Mouse (Mus musculus): ENCODE data around the gene Nfatc4. TPM values are rescaled to one million over a fixed set of nuclear protein-coding genes. Genes with fewer than 3 reads are reported as not detected.

The Nfatc4 gene
- 154 and 161 TPM in 2 replicates for polyA plus RNA-seq (2016; fragmentation: Nextera tagmentation; extraction: Ambion mirVana)

DNA sequence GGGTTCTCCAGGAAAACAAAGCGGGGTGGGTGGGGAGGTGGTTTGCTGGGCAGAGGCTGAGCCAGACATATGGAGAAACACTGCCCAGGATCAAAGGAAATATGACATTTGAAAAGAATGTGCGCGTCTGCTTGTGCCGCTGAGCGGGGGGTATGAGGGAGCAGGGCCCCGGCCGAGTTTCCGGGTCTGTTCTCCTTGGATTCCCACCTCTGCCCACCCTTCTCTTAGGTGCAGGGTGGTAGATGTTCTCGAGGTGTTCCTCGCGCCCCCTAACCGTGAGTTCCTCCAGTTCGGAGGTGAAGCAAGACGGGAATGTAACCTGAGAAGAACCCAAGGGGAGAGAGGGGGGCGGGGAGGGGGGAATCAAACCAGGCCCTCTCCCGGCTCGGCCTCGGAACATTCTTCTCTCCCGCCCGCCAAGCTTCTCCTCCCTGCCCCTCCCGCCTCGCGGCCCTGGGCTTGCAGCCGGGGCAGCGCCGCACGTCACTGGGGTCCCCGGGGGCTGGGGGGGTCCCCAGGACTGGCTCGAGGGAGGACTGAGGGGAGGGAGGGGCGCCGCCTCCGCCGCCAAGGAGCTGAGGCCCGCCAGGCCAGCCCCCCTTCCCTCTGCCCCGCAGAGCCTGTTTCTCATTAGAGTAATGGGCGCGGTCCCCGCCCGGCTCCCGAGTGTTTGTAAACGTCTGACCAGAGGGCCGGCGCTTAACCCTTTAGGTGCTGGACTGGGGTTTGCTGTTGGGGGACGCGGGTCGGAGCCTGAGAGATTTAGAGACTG lies at the start of gene Nfatc4:
Gene Nfatc4, plus strand, starts transcription at position 154 of the 772 bp plus-strand sequence.
- H3K4me3 ChIP-seq = peak within 1 kb of the TSS; percentile 85
- peak within 1 kb of the TSS; percentile 98 for H3K4me2 ChIP-seq (replicated peaks)
- ATAC-seq (ENCODE audit: insufficient number of reproducible peaks, insufficient read depth, low FRiP score, low TSS enrichment) = peak; percentile 89
- H3K4me1 ChIP-seq = peaks cover 20% of the 10 kb centered on the region
- WGBS = under 1% methylated on average over 38 of the region's 46 CpGs
- H3K27ac ChIP-seq = peak within 1 kb of the TSS; percentile 100
- no peaks in the 10 kb centered on the region for H3K27me3 ChIP-seq
- H3K36me3 ChIP-seq = peaks cover 14% of the 10 kb centered on the region
- no peaks in the 10 kb centered on the region for H3K9me3 ChIP-seq
- H3K9ac ChIP-seq = peak within 1 kb of the TSS; percentile 66

DNA sequence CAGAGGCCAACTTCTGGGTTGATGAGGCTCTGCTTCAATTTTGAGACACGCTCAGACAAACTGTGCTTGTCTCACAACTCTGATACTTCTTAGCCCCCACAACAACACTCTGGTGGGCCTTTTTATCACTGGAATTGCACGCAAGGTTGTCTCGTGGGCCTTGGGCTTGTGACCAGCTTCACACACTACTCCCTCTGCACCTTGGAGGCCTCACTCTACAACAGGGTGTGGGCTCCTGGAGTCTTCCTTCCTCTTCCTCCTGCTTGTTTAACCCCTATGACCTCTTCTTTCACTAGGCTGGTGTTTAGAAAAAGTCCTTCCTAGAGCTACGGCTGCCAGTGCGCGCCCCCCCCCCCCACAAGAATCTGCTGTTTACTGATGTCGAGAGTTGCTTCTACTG lies 46.2 kb upstream of the Nfatc4 start:
- peaks cover 11% of the 10 kb centered on the region for H3K4me1 ChIP-seq
- H3K36me3 ChIP-seq = no peaks in the 10 kb centered on the region; the same call in 1 of the 2 replicates
- no peak for ATAC-seq (ENCODE audit: insufficient number of reproducible peaks, insufficient read depth, low FRiP score, low TSS enrichment)
- H3K27me3 ChIP-seq = peaks cover 3% of the 10 kb centered on the region; the same call in 1 of the 2 replicates
- 58% methylated on average over 7 of the region's 7 CpGs for WGBS
- H3K9me3 ChIP-seq = no peaks in the 10 kb centered on the region
- no peak overlapping the region for H3K27ac ChIP-seq
- no peak overlapping the region for H3K4me3 ChIP-seq
- H3K9ac ChIP-seq = no peak overlapping the region
- H3K4me2 ChIP-seq (replicated peaks) = no peak overlapping the region

DNA sequence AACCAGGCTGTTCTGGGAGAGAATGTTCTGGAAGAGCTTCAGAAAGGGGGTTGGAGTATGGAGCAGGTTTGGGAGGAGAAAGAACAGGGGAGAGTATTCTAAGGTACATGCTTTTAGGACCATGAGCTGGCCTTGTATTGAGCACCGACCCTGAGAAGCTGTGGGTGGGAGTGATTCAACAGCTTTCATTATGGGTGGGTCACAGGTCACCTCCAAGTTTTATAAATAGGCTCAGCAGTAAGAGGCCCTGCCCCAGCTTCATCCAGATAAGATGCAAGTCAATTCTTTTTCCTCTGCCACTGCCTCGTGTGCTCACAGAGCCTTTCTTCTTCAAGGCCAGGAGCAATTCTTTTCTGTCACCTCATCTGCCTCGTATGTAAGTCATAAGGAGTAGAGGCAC lies 45.8 kb upstream of the Nfatc4 start:
- Histone ChIP-seq H3K4me2 (replicated peaks) (no peak overlapping the region), H3K27ac (no peak overlapping the region), H3K36me3 (no peaks in the 10 kb centered on the region; the same call in 1 of the 2 replicates), H3K4me1 (peaks cover 16% of the 10 kb centered on the region), H3K9ac (no peak overlapping the region), H3K4me3 (no peak overlapping the region), H3K9me3 (no peaks in the 10 kb centered on the region), H3K27me3 (peaks cover 5% of the 10 kb centered on the region; the same call in 1 of the 2 replicates)
- ATAC-seq (ENCODE audit: insufficient number of reproducible peaks, insufficient read depth, low FRiP score, low TSS enrichment) = no peak
- WGBS = 34% methylated on average over 3 of the region's 3 CpGs

DNA sequence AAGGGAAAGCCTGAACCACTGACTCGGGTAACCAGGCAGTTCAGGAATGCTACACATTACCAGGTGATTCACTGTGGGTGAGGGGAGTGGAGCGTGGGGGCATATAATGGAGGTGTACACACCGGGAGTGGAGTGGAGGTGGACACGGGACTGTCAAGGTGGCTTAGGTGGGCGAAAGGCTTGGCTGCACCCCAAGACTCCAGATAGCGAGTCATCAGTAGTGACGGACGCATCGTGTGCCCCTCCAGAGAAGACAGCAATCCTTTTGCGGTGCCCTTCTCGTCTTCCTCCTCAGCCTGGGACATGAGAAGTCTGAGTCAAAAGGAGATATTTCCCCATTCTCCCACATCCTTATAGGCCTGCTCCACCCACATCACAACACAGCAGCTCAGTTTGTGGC lies 45.1 kb upstream of the Nfatc4 start:
- no peak overlapping the region for H3K9ac ChIP-seq
- peaks cover 22% of the 10 kb centered on the region for H3K4me1 ChIP-seq
- H3K9me3 ChIP-seq = no peaks in the 10 kb centered on the region
- no peaks in the 10 kb centered on the region; the same call in 1 of the 2 replicates for H3K36me3 ChIP-seq
- 90% methylated on average over 11 of the region's 11 CpGs for WGBS
- H3K27ac ChIP-seq = no peak overlapping the region
- ATAC-seq (ENCODE audit: insufficient number of reproducible peaks, insufficient read depth, low FRiP score, low TSS enrichment) = no peak
- peaks cover 5% of the 10 kb centered on the region; the same call in 1 of the 2 replicates for H3K27me3 ChIP-seq
- H3K4me3 ChIP-seq = no peak overlapping the region
- H3K4me2 ChIP-seq (replicated peaks) = no peak overlapping the region

DNA sequence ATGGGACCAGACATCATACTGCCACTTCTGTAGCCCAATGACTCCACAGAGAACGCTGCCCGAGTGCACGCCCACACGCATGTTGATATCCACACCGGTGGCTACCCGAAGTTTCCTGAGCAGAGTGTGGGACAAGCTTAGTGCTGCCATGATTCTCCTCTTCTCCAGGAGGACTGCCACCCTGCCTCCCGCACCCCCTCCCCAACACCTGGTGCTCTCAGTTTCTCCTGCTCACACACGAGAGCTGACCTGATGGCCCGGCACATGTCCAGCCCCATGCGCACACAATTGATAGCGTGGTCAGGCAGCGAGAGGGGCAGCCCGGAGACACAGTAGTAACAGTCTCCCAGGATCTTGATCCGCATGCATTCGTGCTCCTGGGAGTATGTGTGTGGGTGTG lies 44.3 kb upstream of the Nfatc4 start:
- no peak overlapping the region for H3K9ac ChIP-seq
- WGBS = 88% methylated on average over 15 of the region's 15 CpGs
- no peak overlapping the region for H3K4me2 ChIP-seq (replicated peaks)
- H3K36me3 ChIP-seq = no peaks in the 10 kb centered on the region; the same call in 1 of the 2 replicates
- no peak overlapping the region for H3K27ac ChIP-seq
- ATAC-seq (ENCODE audit: insufficient number of reproducible peaks, insufficient read depth, low FRiP score, low TSS enrichment) = no peak
- no peak overlapping the region for H3K4me3 ChIP-seq
- H3K4me1 ChIP-seq = peaks cover 23% of the 10 kb centered on the region
- H3K9me3 ChIP-seq = no peaks in the 10 kb centered on the region
- H3K27me3 ChIP-seq = peaks cover 5% of the 10 kb centered on the region; the same call in 1 of the 2 replicates

DNA sequence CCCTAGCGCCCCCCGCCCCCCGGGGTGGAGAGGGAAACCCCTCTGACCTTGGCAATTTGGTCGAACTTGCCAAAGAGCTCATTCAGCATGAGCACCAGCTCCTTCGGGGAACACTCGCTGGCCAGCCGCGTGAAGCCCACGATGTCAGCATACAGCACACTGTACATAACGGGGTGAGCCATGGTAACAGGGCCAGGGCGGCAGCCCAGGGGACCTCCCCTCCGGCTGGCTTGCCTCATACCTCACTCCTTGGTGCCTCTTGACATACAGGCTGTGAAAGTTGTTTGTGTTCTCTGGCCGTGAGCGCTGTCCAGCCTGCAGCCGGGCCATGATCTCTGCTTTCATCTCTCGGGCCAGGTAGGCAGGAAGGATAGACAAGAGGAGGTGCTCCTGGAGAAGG lies 43.3 kb upstream of the Nfatc4 start:
- no peaks in the 10 kb centered on the region; the same call in 1 of the 2 replicates for H3K36me3 ChIP-seq
- H3K9me3 ChIP-seq = no peaks in the 10 kb centered on the region
- H3K4me3 ChIP-seq = no peak overlapping the region
- peaks cover 14% of the 10 kb centered on the region for H3K27me3 ChIP-seq
- no peak for ATAC-seq (ENCODE audit: insufficient number of reproducible peaks, insufficient read depth, low FRiP score, low TSS enrichment)
- H3K9ac ChIP-seq = no peak overlapping the region
- no peak overlapping the region for H3K27ac ChIP-seq
- H3K4me2 ChIP-seq (replicated peaks) = no peak overlapping the region
- peaks cover 29% of the 10 kb centered on the region for H3K4me1 ChIP-seq
- 63% methylated on average over 16 of the region's 16 CpGs for WGBS

DNA sequence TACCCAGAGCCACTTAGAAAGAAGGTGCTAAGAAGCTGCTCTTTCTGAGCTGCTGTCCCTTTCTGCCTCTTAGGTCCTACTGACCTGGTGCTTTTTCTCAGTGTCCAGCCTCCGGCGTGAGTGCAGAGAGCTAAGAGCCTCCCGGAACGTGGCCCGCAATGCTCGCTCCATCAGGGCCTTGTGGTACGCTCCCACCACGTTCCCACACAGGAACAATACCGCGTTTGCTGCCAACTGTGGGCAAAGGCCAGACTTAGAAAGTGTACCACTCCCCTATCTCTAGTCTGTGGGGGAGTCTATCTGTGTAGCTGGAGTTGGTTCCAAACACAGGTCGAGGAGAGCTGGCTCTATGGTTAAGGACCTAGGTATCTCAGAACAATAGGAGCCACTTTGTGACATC lies 42.2 kb upstream of the Nfatc4 start:
- 84% methylated on average over 11 of the region's 11 CpGs for WGBS
- H3K9ac ChIP-seq = no peak overlapping the region
- H3K36me3 ChIP-seq = no peaks in the 10 kb centered on the region
- peaks cover 29% of the 10 kb centered on the region for H3K4me1 ChIP-seq
- no peak overlapping the region for H3K4me3 ChIP-seq
- peaks cover 22% of the 10 kb centered on the region for H3K27me3 ChIP-seq
- no peak overlapping the region for H3K4me2 ChIP-seq (replicated peaks)
- no peak for ATAC-seq (ENCODE audit: insufficient number of reproducible peaks, insufficient read depth, low FRiP score, low TSS enrichment)
- H3K27ac ChIP-seq = no peak overlapping the region
- no peaks in the 10 kb centered on the region for H3K9me3 ChIP-seq

DNA sequence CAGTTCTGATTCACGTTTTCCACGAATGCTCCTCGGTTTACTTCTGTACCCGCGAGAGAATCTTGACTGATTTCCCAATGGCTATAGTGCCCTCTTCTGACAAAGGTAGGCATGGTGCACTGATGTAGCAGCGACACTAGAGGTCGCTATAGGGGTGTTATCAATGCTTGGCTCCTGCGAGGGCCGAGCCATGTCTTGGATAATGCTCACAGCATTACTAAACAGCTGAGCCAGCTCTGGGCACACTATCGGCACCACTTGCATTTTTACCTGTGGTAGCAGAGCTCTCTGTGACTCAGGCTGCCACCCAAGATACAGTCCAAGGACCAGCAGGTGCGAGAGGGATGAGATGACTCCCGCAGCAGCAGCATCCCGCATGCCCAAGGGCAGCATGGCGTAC lies 41.6 kb upstream of the Nfatc4 start:
- peaks cover 28% of the 10 kb centered on the region for H3K27me3 ChIP-seq
- peak overlapping the region; percentile 32 for H3K9ac ChIP-seq
- WGBS = 16% methylated on average over 14 of the region's 14 CpGs
- no peaks in the 10 kb centered on the region for H3K36me3 ChIP-seq
- H3K9me3 ChIP-seq = no peaks in the 10 kb centered on the region
- H3K4me2 ChIP-seq (replicated peaks) = peak overlapping the region; percentile 63
- ATAC-seq (ENCODE audit: insufficient number of reproducible peaks, insufficient read depth, low FRiP score, low TSS enrichment) = peak; percentile 62; the same call in 1 of the 2 replicates
- peak overlapping the region; percentile 16 for H3K4me3 ChIP-seq
- peaks cover 29% of the 10 kb centered on the region for H3K4me1 ChIP-seq
- H3K27ac ChIP-seq = no peak overlapping the region

DNA sequence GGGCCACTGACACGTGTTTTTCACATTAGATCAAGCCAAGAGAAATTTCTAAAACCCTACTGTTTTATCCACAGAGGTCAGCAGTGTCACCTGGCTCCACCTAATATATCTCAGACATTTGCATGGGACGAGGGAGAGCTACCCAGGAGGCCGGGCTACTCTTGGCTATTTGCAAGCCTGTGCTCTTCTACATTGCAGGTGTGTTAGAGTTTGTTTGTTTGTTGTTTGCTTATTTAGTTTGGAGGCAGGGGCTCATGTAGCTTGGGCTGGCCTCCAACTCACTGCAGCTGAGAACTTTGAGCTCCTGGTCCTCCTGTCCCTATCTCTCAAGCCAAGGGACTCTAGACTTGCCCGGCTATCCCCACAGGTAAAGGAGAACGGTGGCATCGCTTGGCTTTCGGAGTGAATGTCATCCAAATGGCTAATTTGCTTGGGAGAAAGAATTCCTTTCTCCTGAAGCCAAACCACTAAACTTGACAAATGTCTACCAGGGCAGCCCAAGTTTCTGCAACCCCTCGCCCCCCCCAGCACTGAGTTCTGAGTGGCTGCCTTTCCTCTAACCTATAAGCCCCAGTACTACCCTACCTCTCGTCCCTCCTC lies 40.5 kb upstream of the Nfatc4 start:
- H3K4me2 ChIP-seq (replicated peaks) = peak overlapping the region; percentile 63
- H3K9me3 ChIP-seq = no peaks in the 10 kb centered on the region
- 42% methylated on average over 9 of the region's 9 CpGs for WGBS
- H3K27ac ChIP-seq = peak overlapping the region; percentile 73
- no peak for ATAC-seq (ENCODE audit: insufficient number of reproducible peaks, insufficient read depth, low FRiP score, low TSS enrichment)
- H3K36me3 ChIP-seq = no peaks in the 10 kb centered on the region
- peak overlapping the region; percentile 32; the same call in 1 of the 2 replicates for H3K9ac ChIP-seq
- peak overlapping the region; percentile 42 for H3K4me3 ChIP-seq
- H3K27me3 ChIP-seq = peaks cover 40% of the 10 kb centered on the region
- H3K4me1 ChIP-seq = peaks cover 29% of the 10 kb centered on the region

DNA sequence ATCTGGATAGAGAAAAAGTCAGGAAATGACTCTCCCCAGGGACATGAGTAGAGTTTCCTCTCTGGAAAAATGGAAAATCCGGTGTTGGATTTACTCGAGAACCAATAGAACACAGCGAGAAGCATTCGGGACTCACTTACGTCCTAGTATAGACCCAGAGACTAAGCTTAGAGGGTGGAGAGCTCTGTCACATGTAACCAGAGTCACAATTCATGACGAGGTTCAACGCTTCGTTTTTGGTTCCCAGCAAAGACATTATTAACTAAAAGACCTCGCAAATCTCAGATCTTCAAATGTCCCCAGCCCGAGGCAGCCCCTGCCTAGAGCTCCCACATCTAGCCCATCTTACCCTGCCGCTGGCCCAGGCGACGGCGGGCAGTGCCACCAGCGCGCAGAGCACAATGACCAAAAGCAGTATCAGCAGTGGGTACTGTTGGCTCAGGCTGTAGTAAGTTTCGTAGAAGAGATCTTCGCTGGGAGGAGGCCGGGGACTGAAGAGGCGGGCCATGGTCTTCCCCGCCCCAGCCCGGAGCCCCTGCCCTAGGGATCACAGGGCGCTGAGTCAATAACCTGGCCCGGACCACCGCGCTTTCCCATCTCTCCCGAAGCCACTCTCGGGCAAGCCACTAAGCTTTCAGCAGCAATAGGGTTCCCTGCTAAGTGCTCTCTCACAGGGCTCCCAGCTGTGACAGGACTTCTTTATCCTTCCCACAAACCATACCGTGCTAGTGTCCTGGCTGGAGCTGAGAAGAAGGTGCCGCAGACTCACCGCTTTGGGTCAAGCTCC lies 39.6 kb upstream of the Nfatc4 start:
- H3K27me3 ChIP-seq = peaks cover 49% of the 10 kb centered on the region
- under 1% methylated on average over 31 of the region's 31 CpGs for WGBS
- peak overlapping the region; percentile 42 for H3K4me3 ChIP-seq
- 0 out of 2 replicates have a peak, but pooled peaks have one; percentile 18 for ATAC-seq (ENCODE audit: insufficient number of reproducible peaks, insufficient read depth, low FRiP score, low TSS enrichment)
- peak overlapping the region; percentile 63 for H3K4me2 ChIP-seq (replicated peaks)
- peak overlapping the region; percentile 61 for H3K9ac ChIP-seq
- H3K4me1 ChIP-seq = peaks cover 37% of the 10 kb centered on the region
- H3K36me3 ChIP-seq = no peaks in the 10 kb centered on the region
- H3K9me3 ChIP-seq = no peaks in the 10 kb centered on the region
- peak overlapping the region; percentile 73 for H3K27ac ChIP-seq

DNA sequence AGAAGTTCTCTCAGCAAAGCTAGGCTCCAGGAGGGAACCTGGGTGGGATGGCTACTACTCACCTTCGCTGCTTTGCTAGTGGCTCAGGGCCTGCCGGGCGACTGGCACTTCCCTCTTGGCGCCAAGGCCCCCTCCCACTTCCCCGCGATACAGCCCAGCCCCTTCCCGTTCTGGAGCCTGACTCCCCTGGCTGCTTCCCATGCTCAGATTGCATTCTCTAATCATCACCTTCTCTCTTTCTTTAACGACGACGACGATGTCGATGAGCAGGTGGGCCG lies 39.0 kb upstream of the Nfatc4 start, which contains the start of gene Adcy4:
Gene Adcy4, minus strand, starts transcription at position 138 of the 278 bp plus-strand sequence.
- 0 out of 2 replicates have a peak, but pooled peaks have one; percentile 23 for ATAC-seq (ENCODE audit: insufficient number of reproducible peaks, insufficient read depth, low FRiP score, low TSS enrichment)
- Histone ChIP-seq H3K27ac (peak within 1 kb of the TSS; percentile 73), H3K36me3 (no peaks in the 10 kb centered on the region), H3K27me3 (peaks cover 54% of the 10 kb centered on the region), H3K9me3 (no peaks in the 10 kb centered on the region), H3K4me3 (peak within 1 kb of the TSS; percentile 42), H3K9ac (peak within 1 kb of the TSS; percentile 61), H3K4me1 (peaks cover 42% of the 10 kb centered on the region), H3K4me2 (replicated peaks) (peak within 1 kb of the TSS; percentile 63)
- WGBS = under 1% methylated on average over 13 of the region's 13 CpGs
